Mouse (Mus musculus) thymus, adult 2 months (tissue): Measurements from ENCODE around the gene Rngtt.

ENCODE experiments used
- CTCF ChIP-seq: fragments of 200-500 bp; IDR thresholded peaks from 2 replicates; pipeline ENCODE4 v1.5.1; 2012; ENCODE audit warnings: mild to moderate bottlenecking, control low read depth, low read length, moderate library complexity, borderline replicate concordance; ENCODE audit not compliant: control insufficient read depth, poor library complexity, insufficient read depth; ENCODE audit errors: extremely low read depth
- POLR2A ChIP-seq: fragments of 200-500 bp; IDR thresholded peaks from 2 replicates; pipeline ENCODE4 v1.6.1; 2012; ENCODE audit warnings: mild to moderate bottlenecking, low read length, control low read depth, moderate library complexity; ENCODE audit not compliant: control insufficient read depth, poor library complexity, insufficient read depth; ENCODE audit errors: extremely low read depth

GRCm38 (mm10) chr4:33315840-33316239 is 5.7 kb downstream of the Rngtt start:
- no peak for TF ChIP-seq CTCF
- TF ChIP-seq POLR2A: no peak
